Mouse (Mus musculus) lung, postnatal 0 days (tissue): ENCODE measurements around the gene Nr4a1. TPM values are rescaled to one million over a fixed set of nuclear protein-coding genes. Genes with fewer than 3 reads are reported as not detected.

ENCODE experiments used
- ATAC-seq: fragments of 200-750 bp; cut with Nextera tagmentation; 2 replicates; pipeline ENCODE4 v1.8.0; 2017; ENCODE audit warnings: moderate library complexity
- DNase-seq: peaks from one replicate; pipeline ENCODE4 v3.0.0-alpha.2; 2016; ENCODE audit warnings: low spot score
- H3K27ac ChIP-seq: fragments of 300-500 bp; sonication (generic); 2 replicates; pipeline ENCODE4 v1.5.1; 2014; ENCODE audit warnings: antibody characterized with exemption, mild to moderate bottlenecking, low read length, mixed read lengths
- H3K27me3 ChIP-seq: fragments of 300-500 bp; sonication (generic); replicated peaks from 2 replicates; pipeline ENCODE4 v1.6.1; 2014; ENCODE audit warnings: low read length, mixed read lengths; ENCODE audit not compliant: insufficient read depth
- H3K36me3 ChIP-seq: fragments of 300-500 bp; sonication (generic); 2 replicates; pipeline ENCODE4 v1.6.1; 2014; ENCODE audit warnings: low read length, mixed read lengths; ENCODE audit not compliant: insufficient read depth
- H3K4me1 ChIP-seq: fragments of 300-500 bp; sonication (generic); 2 replicates; pipeline ENCODE4 v1.6.1; 2014; ENCODE audit warnings: antibody characterized with exemption, low read depth, low read length, mixed read lengths; ENCODE audit not compliant: insufficient read depth
- H3K4me2 ChIP-seq: fragments of 300-500 bp; sonication (generic); replicated peaks from 2 replicates; pipeline ENCODE4 v1.6.1; 2014; ENCODE audit warnings: low read depth, mild to moderate bottlenecking, low read length, moderate library complexity, mixed read lengths
- H3K4me3 ChIP-seq: fragments of 300-500 bp; sonication (generic); 2 replicates; pipeline ENCODE4 v1.5.1; 2014; ENCODE audit warnings: low read depth, low read length
- H3K9ac ChIP-seq: fragments of 300-500 bp; sonication (generic); replicated peaks from 2 replicates; pipeline ENCODE4 v1.6.1; 2014; ENCODE audit warnings: low read depth, mild to moderate bottlenecking
- H3K9me3 ChIP-seq: fragments of 300-500 bp; sonication (generic); 2 replicates; pipeline ENCODE4 v1.6.1; 2016; ENCODE audit warnings: low read length, mixed read lengths
- CTCF ChIP-seq: IDR thresholded peaks from 2 replicates; pipeline ENCODE4 v1.5.1; 2016; ENCODE audit warnings: antibody characterized with exemption, mild to moderate bottlenecking
- EP300 ChIP-seq: IDR thresholded peaks from 2 replicates; pipeline ENCODE4 v1.6.1; 2016; ENCODE audit warnings: antibody characterized with exemption, mild to moderate bottlenecking, control low read depth
- WGBS: fragments of 180-500 bp; shearing (Covaris S2); extraction: QIAGEN DNeasy Blood & Tissue Kit; methylation state at CpG from one replicate; pipeline ENCODE4 v1.1.7; 2014; 5-methylcytosine and 5-hydroxymethylcytosine counted together
- polyA plus RNA-seq: library from polyadenylated mRNA; unstranded; fragments of >200 nt; fragmentation: Nextera tagmentation; extraction: Ambion mirVana; gene quantifications from 2 replicates; pipeline ENCODE4 v1.2.1, GENCODE M21; 2015

The Nr4a1 gene
- polyA plus RNA-seq, 1 experiment from 2014 or later: 7.8 TPM

GRCm38 (mm10) chr15:101251930-101252329, 2.1 kb upstream of the Nr4a1 start:
- no peak for TF ChIP-seq EP300
- TF ChIP-seq CTCF: no peak
- Histone ChIP-seq H3K9me3 (no peaks in the 10 kb centered on the region), H3K27ac (no peak overlapping the region), H3K36me3 (no peaks in the 10 kb centered on the region), H3K4me3 (no peak overlapping the region), H3K4me1 (peaks cover 9% of the 10 kb centered on the region; the same call in 1 of the 2 replicates), H3K9ac (no peak overlapping the region), H3K27me3 (no peaks in the 10 kb centered on the region), H3K4me2 (no peak overlapping the region)
- DNase-seq: no peak
- ATAC-seq: no peak
- 94% methylated on average over 5 of the region's 5 CpGs for WGBS

- 68% methylated on average over 6 of the region's 6 CpGs for WGBS
- peak; percentile 41 for DNase-seq
- Histone ChIP-seq H3K9me3 (no peaks in the 10 kb centered on the region), H3K27me3 (no peaks in the 10 kb centered on the region), H3K4me1 (peaks cover 5% of the 10 kb centered on the region; the same call in 1 of the 2 replicates), H3K27ac (no peak overlapping the region), H3K4me3 (no peak overlapping the region), H3K9ac (no peak overlapping the region), H3K36me3 (no peaks in the 10 kb centered on the region), H3K4me2 (no peak overlapping the region)
- ATAC-seq: no peak
- TF ChIP-seq CTCF (no peak), EP300 (no peak)
Observed at GRCm38 (mm10) chr15:101252614-101253013, 1.5 kb upstream of the Nr4a1 start.

GRCm38 (mm10) chr15:101253563-101253885, 545 bp upstream of the Nr4a1 start:
- Histone ChIP-seq H3K4me3 (peak overlapping the region; percentile 47), H3K4me1 (no peaks in the 10 kb centered on the region), H3K27ac (0 out of 2 replicates have a peak overlapping the region, but pooled peaks have one; percentile 47), H3K9me3 (no peaks in the 10 kb centered on the region), H3K4me2 (peak overlapping the region; percentile 69), H3K9ac (no peak overlapping the region), H3K27me3 (no peaks in the 10 kb centered on the region), H3K36me3 (no peaks in the 10 kb centered on the region)
- ATAC-seq (peak; percentile 8; the same call in 1 of the 2 replicates), DNase-seq (no peak)
- 35% methylated on average over 3 of the region's 3 CpGs for WGBS
- no peak for TF ChIP-seq CTCF
- TF ChIP-seq EP300: no peak

GRCm38 (mm10) chr15:101255842-101256462, 1.9 kb downstream of the Nr4a1 start:
- Histone ChIP-seq H3K27me3 (no peaks in the 10 kb centered on the region), H3K36me3 (no peaks in the 10 kb centered on the region), H3K4me1 (peaks cover 8% of the 10 kb centered on the region), H3K27ac (no peak overlapping the region), H3K4me3 (no peak overlapping the region), H3K4me2 (no peak overlapping the region), H3K9me3 (no peaks in the 10 kb centered on the region), H3K9ac (no peak overlapping the region)
- no peak for ATAC-seq
- 74% methylated on average over 7 of the region's 7 CpGs for WGBS
- TF ChIP-seq CTCF (no peak), EP300 (no peak)
- DNase-seq: no peak

- H3K9ac ChIP-seq: no peak overlapping the region
- H3K4me3 ChIP-seq: no peak overlapping the region
- ATAC-seq (no peak), DNase-seq (no peak)
- WGBS: 68% methylated on average over 14 of the region's 14 CpGs
- H3K27me3 ChIP-seq: no peaks in the 10 kb centered on the region
- H3K27ac ChIP-seq: no peak overlapping the region
- peaks cover 12% of the 10 kb centered on the region for H3K4me1 ChIP-seq
- no peak overlapping the region for H3K4me2 ChIP-seq
- H3K36me3 ChIP-seq: no peaks in the 10 kb centered on the region
- H3K9me3 ChIP-seq: no peaks in the 10 kb centered on the region
- no peak for TF ChIP-seq EP300
- no peak for TF ChIP-seq CTCF
Observed at GRCm38 (mm10) chr15:101256463-101257206, 2.6 kb downstream of the Nr4a1 start.

DNA sequence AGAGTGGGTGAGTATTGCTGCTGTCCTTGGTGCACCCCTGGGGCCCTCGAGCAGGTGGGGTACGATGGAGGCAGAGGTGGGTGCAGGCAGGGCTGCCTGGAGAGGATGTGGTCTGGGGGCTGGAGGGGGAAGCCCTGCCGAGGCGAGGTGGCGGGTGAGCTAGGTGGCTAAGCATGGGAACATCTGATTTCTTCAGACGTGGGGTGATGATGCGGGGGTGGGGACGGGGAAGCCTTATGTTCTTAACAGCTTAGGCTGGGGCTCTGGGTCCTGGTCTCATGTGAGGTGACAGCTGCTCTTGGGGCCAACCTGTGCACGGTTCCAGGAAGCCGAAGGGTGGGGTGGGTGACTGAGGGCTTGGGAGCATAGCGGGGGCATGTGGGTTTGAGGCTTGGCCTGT, 4.4 kb downstream of the Nr4a1 start:
- Histone ChIP-seq H3K27me3 (no peaks in the 10 kb centered on the region), H3K4me2 (no peak overlapping the region), H3K27ac (no peak overlapping the region), H3K36me3 (no peaks in the 10 kb centered on the region), H3K4me1 (peaks cover 12% of the 10 kb centered on the region), H3K9ac (no peak overlapping the region), H3K4me3 (no peak overlapping the region), H3K9me3 (no peaks in the 10 kb centered on the region)
- DNase-seq (no peak), ATAC-seq (no peak)
- 80% methylated on average over 11 of the region's 11 CpGs for WGBS
- no peak for TF ChIP-seq CTCF
- no peak for TF ChIP-seq EP300
